Mouse (Mus musculus) hindbrain, embryonic 16.5 days (tissue): ENCODE data around the gene Tmem158. TPM values are rescaled to one million over a fixed set of nuclear protein-coding genes. Genes with fewer than 3 reads are reported as not detected.

Experiments
- ATAC-seq: fragments of 200-750 bp; cut with Nextera tagmentation; 2 replicates; pipeline ENCODE4 v1.8.0; 2017; ENCODE audit warnings: moderate TSS enrichment, moderate library complexity
- H3K27ac ChIP-seq: fragments of 300-500 bp; sonication (generic); 2 replicates; pipeline ENCODE4 v1.5.1; 2014; ENCODE audit warnings: low read depth, mild to moderate bottlenecking, control low read depth, low read length, moderate library complexity
- H3K27me3 ChIP-seq: fragments of 300-500 bp; sonication (generic); replicated peaks from 2 replicates; pipeline ENCODE4 v1.6.1; 2014; ENCODE audit warnings: low read length; ENCODE audit not compliant: control insufficient read depth, insufficient read depth
- H3K36me3 ChIP-seq: fragments of 300-500 bp; sonication (generic); 2 replicates; pipeline ENCODE4 v1.6.1; 2014; ENCODE audit warnings: mild to moderate bottlenecking, low read length, moderate library complexity, mixed read lengths; ENCODE audit not compliant: control insufficient read depth, insufficient read depth
- H3K4me1 ChIP-seq: fragments of 300-500 bp; sonication (generic); 2 replicates; pipeline ENCODE4 v1.6.1; 2014; ENCODE audit warnings: low read depth, low read length; ENCODE audit not compliant: control insufficient read depth, insufficient read depth
- H3K4me2 ChIP-seq: fragments of 300-500 bp; sonication (generic); 2 replicates; pipeline ENCODE4 v1.6.1; 2014; ENCODE audit warnings: mild to moderate bottlenecking, low read length, control low read depth, moderate library complexity
- H3K4me3 ChIP-seq: fragments of 300-500 bp; sonication (generic); 2 replicates; pipeline ENCODE4 v1.5.1; 2014; ENCODE audit warnings: mild to moderate bottlenecking, low read length, control low read depth, moderate library complexity
- H3K9ac ChIP-seq: fragments of 300-500 bp; sonication (generic); 2 replicates; pipeline ENCODE4 v1.6.1; 2014; ENCODE audit warnings: low read depth, mild to moderate bottlenecking, control low read depth, low read length, moderate library complexity
- H3K9me3 ChIP-seq: fragments of 300-500 bp; sonication (generic); 2 replicates; pipeline ENCODE4 v1.6.1; 2014; ENCODE audit warnings: mild to moderate bottlenecking, low read length, moderate library complexity; ENCODE audit not compliant: control insufficient read depth
- WGBS: fragments of 180-500 bp; shearing (Covaris S2); extraction: QIAGEN DNeasy Blood & Tissue Kit; methylation state at CpG from one replicate; pipeline ENCODE4 v1.1.7; 2014; 5-methylcytosine and 5-hydroxymethylcytosine counted together
- polyA plus RNA-seq: library from polyadenylated mRNA; unstranded; fragments of >200 nt; fragmentation: Nextera tagmentation; extraction: Ambion mirVana; gene quantifications from 2 replicates; pipeline ENCODE4 v1.2.1, GENCODE M21; 2015

Gene Tmem158
- polyA plus RNA-seq, 1 experiment from 2014 or later: 25.3 TPM

GRCm38 (mm10) chr9:123288378-123288777 lies 27.8 kb upstream of the Tmem158 start:
- no peak for ATAC-seq
- H3K27ac ChIP-seq: no peak overlapping the region
- WGBS: 82% methylated on average over 3 of the region's 3 CpGs

GRCm38 (mm10) chr9:123285623-123286022 lies 25.1 kb upstream of the Tmem158 start:
- no peak overlapping the region for H3K4me3 ChIP-seq
- H3K27me3 ChIP-seq: no peaks in the 10 kb centered on the region
- no peak overlapping the region for H3K27ac ChIP-seq
- no peak overlapping the region for H3K4me2 ChIP-seq
- no peaks in the 10 kb centered on the region for H3K9me3 ChIP-seq
- no peak overlapping the region for H3K9ac ChIP-seq
- no peak for ATAC-seq
- no peaks in the 10 kb centered on the region for H3K4me1 ChIP-seq
- 48% methylated on average over 4 of the region's 4 CpGs for WGBS
- no peaks in the 10 kb centered on the region for H3K36me3 ChIP-seq

More at GRCm38 (mm10) chr9:123288378-123288777, 27.8 kb upstream of the Tmem158 start:
- Histone ChIP-seq H3K4me3 (no peak overlapping the region), H3K4me2 (no peak overlapping the region), H3K27me3 (no peaks in the 10 kb centered on the region), H3K9ac (no peak overlapping the region), H3K36me3 (no peaks in the 10 kb centered on the region), H3K9me3 (no peaks in the 10 kb centered on the region), H3K4me1 (no peaks in the 10 kb centered on the region)

GRCm38 (mm10) chr9:123280775-123281174 lies 20.2 kb upstream of the Tmem158 start:
- Histone ChIP-seq H3K4me1 (no peaks in the 10 kb centered on the region), H3K27ac (no peak overlapping the region), H3K27me3 (no peaks in the 10 kb centered on the region), H3K9ac (no peak overlapping the region), H3K4me3 (no peak overlapping the region), H3K9me3 (no peaks in the 10 kb centered on the region), H3K36me3 (no peaks in the 10 kb centered on the region), H3K4me2 (no peak overlapping the region)
- no peak for ATAC-seq

GRCm38 (mm10) chr9:123278003-123278402 lies 17.4 kb upstream of the Tmem158 start:
- no peak overlapping the region for H3K27ac ChIP-seq
- no peaks in the 10 kb centered on the region for H3K4me1 ChIP-seq
- WGBS: 89% methylated on average over 2 of the region's 2 CpGs
- H3K4me2 ChIP-seq: no peak overlapping the region
- H3K27me3 ChIP-seq: no peaks in the 10 kb centered on the region
- no peak overlapping the region for H3K4me3 ChIP-seq
- ATAC-seq: no peak
- no peak overlapping the region for H3K9ac ChIP-seq
- H3K36me3 ChIP-seq: no peaks in the 10 kb centered on the region
- no peaks in the 10 kb centered on the region for H3K9me3 ChIP-seq

GRCm38 (mm10) chr9:123275373-123275772 lies 14.8 kb upstream of the Tmem158 start:
- Histone ChIP-seq H3K9me3 (no peaks in the 10 kb centered on the region), H3K27me3 (no peaks in the 10 kb centered on the region), H3K4me2 (no peak overlapping the region), H3K4me1 (no peaks in the 10 kb centered on the region), H3K36me3 (no peaks in the 10 kb centered on the region), H3K27ac (no peak overlapping the region), H3K9ac (no peak overlapping the region), H3K4me3 (no peak overlapping the region)
- 86% methylated on average over 2 of the region's 2 CpGs for WGBS
- ATAC-seq: no peak

- Histone ChIP-seq H3K27ac (no peak overlapping the region), H3K4me2 (no peak overlapping the region), H3K27me3 (no peaks in the 10 kb centered on the region), H3K9me3 (no peaks in the 10 kb centered on the region), H3K36me3 (no peaks in the 10 kb centered on the region), H3K4me3 (no peak overlapping the region), H3K9ac (no peak overlapping the region), H3K4me1 (no peaks in the 10 kb centered on the region)
- ATAC-seq: no peak
- 73% methylated on average over 5 of the region's 5 CpGs for WGBS
Observed at GRCm38 (mm10) chr9:123274674-123275073, 14.1 kb upstream of the Tmem158 start.

GRCm38 (mm10) chr9:123273876-123274275 lies 13.3 kb upstream of the Tmem158 start:
- Histone ChIP-seq H3K9ac (no peak overlapping the region), H3K4me1 (no peaks in the 10 kb centered on the region), H3K4me3 (no peak overlapping the region), H3K36me3 (no peaks in the 10 kb centered on the region), H3K27me3 (no peaks in the 10 kb centered on the region), H3K9me3 (no peaks in the 10 kb centered on the region), H3K27ac (no peak overlapping the region), H3K4me2 (no peak overlapping the region)
- no peak for ATAC-seq
- 48% methylated on average over 2 of the region's 2 CpGs for WGBS

- no peaks in the 10 kb centered on the region for H3K9me3 ChIP-seq
- no peaks in the 10 kb centered on the region for H3K27me3 ChIP-seq
- ATAC-seq: no peak
- 74% methylated on average over 4 of the region's 4 CpGs for WGBS
- no peaks in the 10 kb centered on the region for H3K4me1 ChIP-seq
- no peak overlapping the region for H3K4me3 ChIP-seq
- no peaks in the 10 kb centered on the region for H3K36me3 ChIP-seq
- no peak overlapping the region for H3K27ac ChIP-seq
- H3K9ac ChIP-seq: no peak overlapping the region
- H3K4me2 ChIP-seq: no peak overlapping the region
Observed at GRCm38 (mm10) chr9:123271552-123271951, 11.0 kb upstream of the Tmem158 start.

- no peak overlapping the region for H3K9ac ChIP-seq
- H3K4me1 ChIP-seq: no peaks in the 10 kb centered on the region
- H3K27me3 ChIP-seq: no peaks in the 10 kb centered on the region
- ATAC-seq: no peak
- H3K9me3 ChIP-seq: no peaks in the 10 kb centered on the region
- H3K27ac ChIP-seq: no peak overlapping the region
- H3K4me3 ChIP-seq: no peak overlapping the region
- H3K36me3 ChIP-seq: no peaks in the 10 kb centered on the region
- 98% methylated on average over 2 of the region's 2 CpGs for WGBS
- H3K4me2 ChIP-seq: no peak overlapping the region
Observed at GRCm38 (mm10) chr9:123269906-123270558, 9.5 kb upstream of the Tmem158 start.
